In the genomic region with DNA sequence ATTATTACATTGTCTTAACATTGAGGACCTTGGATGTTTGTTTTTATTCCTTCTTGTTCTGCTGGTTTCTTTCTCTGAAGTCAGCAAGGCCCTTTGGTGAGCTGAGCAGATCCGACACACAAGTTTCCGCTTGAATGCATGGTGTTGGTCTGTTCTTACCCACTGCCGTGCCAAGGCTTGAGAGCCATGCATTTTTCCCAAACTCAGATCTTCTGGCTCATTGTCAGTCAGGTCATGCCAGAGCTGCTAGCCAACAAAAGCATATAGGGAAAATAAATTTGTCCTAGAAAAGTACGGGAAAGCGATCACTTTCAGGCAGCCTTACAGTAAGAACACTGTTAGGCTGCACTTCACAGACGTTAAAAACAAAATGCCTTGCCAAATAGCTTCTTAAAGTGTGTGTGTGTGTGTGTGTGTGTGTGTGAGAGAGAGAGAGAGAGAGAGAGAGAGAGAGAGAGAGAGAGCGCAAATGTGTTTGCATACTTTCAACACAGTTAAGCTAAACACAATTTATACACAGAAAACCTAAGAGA, we compare ENCODE assay signal across 21 mouse cellular contexts.
A peak's percentile ranks its signal among the peaks of the same experiment; 100 is the strongest.
DNase-seq lines count a peak whose midpoint lies in the region; ATAC-seq and TF ChIP-seq lines count a peak whose summit lies in the region.
"Had no signal": no experiment of that assay in that cellular context is flagged by ENCODE, and none has a peak within 500 bp of the region (broad histone marks: within the 10 kb centered on the region; RNA-seq: fewer than 3 reads in every experiment).

No protein-coding gene starts in this region.

- no peak for TF ChIP-seq CTCF in hindbrain, postnatal 0 days (IDR thresholded peaks at IDR 0.05; ENCODE audit: low read depth)
- no peak for TF ChIP-seq CTCF in forebrain, postnatal 0 days (IDR thresholded peaks at IDR 0.05; ENCODE audit: low read depth)
- no peak for TF ChIP-seq CTCF in left cerebral cortex, adult 2 months (IDR thresholded peaks at IDR 0.05)

- intact Hi-C loops in left cerebral cortex, adult 2 months (cut with DNase I): no loop called here

- H3K9ac ChIP-seq in hindbrain, postnatal 0 days (replicated peaks; ENCODE audit: low read length): no peak overlapping the region
- no peak overlapping the region for H3K9ac ChIP-seq in hindbrain, embryonic 11.5 days (ENCODE audit: low read depth, low read length)
- no peak overlapping the region for H3K9ac ChIP-seq in embryonic facial prominence, embryonic 14.5 days (ENCODE audit: low read depth, low read length)
- H3K9ac ChIP-seq in forebrain, postnatal 0 days: no peak overlapping the region
- H3K9ac ChIP-seq: lung, embryonic 14.5 days; stomach, embryonic 15.5 days had no signal

- ATAC-seq in hindbrain, postnatal 0 days: peak; percentile 91
- no peak for ATAC-seq in hindbrain, embryonic 11.5 days (ENCODE audit: low FRiP score)
- ATAC-seq in embryonic facial prominence, embryonic 14.5 days (ENCODE audit: low read depth): peak; percentile 75
- ATAC-seq in forebrain, postnatal 0 days: peak; percentile 69

- peak overlapping the region; percentile 54 for H3K27ac ChIP-seq in hindbrain, postnatal 0 days
- H3K27ac ChIP-seq in hindbrain, embryonic 11.5 days (ENCODE audit: low read depth, low read length): no peak overlapping the region
- H3K27ac ChIP-seq in embryonic facial prominence, embryonic 14.5 days (replicated peaks; ENCODE audit: low read depth, low read length): no peak overlapping the region
- H3K27ac ChIP-seq in forebrain, postnatal 0 days (ENCODE audit: low read depth, low read length): no peak overlapping the region
- H3K27ac ChIP-seq in left cerebral cortex, adult 2 months: no peak overlapping the region
- H3K27ac ChIP-seq: heart, adult 2 months; macrophage; stomach, embryonic 15.5 days had no signal

- 39% methylated on average over 7 of the region's 7 CpGs for WGBS in hindbrain, postnatal 0 days
- 77% methylated on average over 7 of the region's 7 CpGs for WGBS in hindbrain, embryonic 11.5 days
- WGBS in embryonic facial prominence, embryonic 14.5 days: 55% methylated on average over 7 of the region's 7 CpGs
- WGBS in forebrain, postnatal 0 days: 24% methylated on average over 7 of the region's 7 CpGs

- H3K36me3 ChIP-seq in hindbrain, postnatal 0 days (ENCODE audit: insufficient read depth, low read length): no peaks in the 10 kb centered on the region
- no peaks in the 10 kb centered on the region for H3K36me3 ChIP-seq in hindbrain, embryonic 11.5 days (ENCODE audit: control insufficient read depth, insufficient read depth, low read length)
- no peaks in the 10 kb centered on the region for H3K36me3 ChIP-seq in embryonic facial prominence, embryonic 14.5 days (ENCODE audit: control insufficient read depth, insufficient read depth, low read length)
- H3K36me3 ChIP-seq in forebrain, postnatal 0 days (ENCODE audit: insufficient read depth): no peaks in the 10 kb centered on the region
- H3K36me3 ChIP-seq: stomach, embryonic 15.5 days had no signal

- H3K27me3 ChIP-seq in hindbrain, postnatal 0 days (ENCODE audit: insufficient read depth, low read length): no peaks in the 10 kb centered on the region
- H3K27me3 ChIP-seq in hindbrain, embryonic 11.5 days (ENCODE audit: control insufficient read depth, insufficient read depth, low read length): no peaks in the 10 kb centered on the region
- no peaks in the 10 kb centered on the region for H3K27me3 ChIP-seq in embryonic facial prominence, embryonic 14.5 days (replicated peaks; ENCODE audit: control insufficient read depth, insufficient read depth, low read length)
- H3K27me3 ChIP-seq in forebrain, postnatal 0 days (ENCODE audit: insufficient read depth, low read length): no peaks in the 10 kb centered on the region
- H3K27me3 ChIP-seq: stomach, embryonic 15.5 days had no signal

- H3K4me1 ChIP-seq in hindbrain, postnatal 0 days (ENCODE audit: insufficient read depth, low read length): 0 out of 2 replicates have a peak, but pooled peaks cover 3% of the 10 kb centered on the region
- no peaks in the 10 kb centered on the region for H3K4me1 ChIP-seq in hindbrain, embryonic 11.5 days (replicated peaks; ENCODE audit: control insufficient read depth, insufficient read depth, low read length)
- no peaks in the 10 kb centered on the region for H3K4me1 ChIP-seq in embryonic facial prominence, embryonic 14.5 days (ENCODE audit: control insufficient read depth, insufficient read depth, low read length)
- no peaks in the 10 kb centered on the region for H3K4me1 ChIP-seq in forebrain, postnatal 0 days (ENCODE audit: insufficient read depth)
- H3K4me1 ChIP-seq: stomach, embryonic 15.5 days had no signal

- peak overlapping the region; percentile 36; the same call in 1 of the 2 replicates for H3K4me2 ChIP-seq in hindbrain, postnatal 0 days (ENCODE audit: low read depth, low read length)
- no peak overlapping the region for H3K4me2 ChIP-seq in hindbrain, embryonic 11.5 days (replicated peaks; ENCODE audit: low read depth, low read length)
- H3K4me2 ChIP-seq in embryonic facial prominence, embryonic 14.5 days (ENCODE audit: low read depth, low read length): no peak overlapping the region
- H3K4me2 ChIP-seq in forebrain, postnatal 0 days (ENCODE audit: low read depth): no peak overlapping the region; the same call in 1 of the 2 replicates
- H3K4me2 ChIP-seq: liver, embryonic 11.5 days; lung, embryonic 14.5 days; midbrain, embryonic 11.5 days; stomach, embryonic 15.5 days had no signal

- DNase-seq in embryo, embryonic 11 days: peak; percentile 3
- DNase-seq in embryo, embryonic 9.5 days (ENCODE audit: extremely low spot score): no peak
- peak; percentile 72 for DNase-seq in hindbrain, postnatal 0 days (ENCODE audit: low spot score)
- no peak for DNase-seq in hindbrain, embryonic 11.5 days (ENCODE audit: low spot score)
- DNase-seq in embryonic facial prominence, embryonic 14.5 days (ENCODE audit: low spot score): peak; percentile 83
- DNase-seq in forebrain, postnatal 0 days: peak; percentile 38
- DNase-seq in kidney, postnatal 14 days: no peak
- no peak for DNase-seq in left cerebral cortex, adult 2 months (ENCODE audit: extremely low spot score in 1 of 2, low spot score in 2 of 2)
- DNase-seq: adrenal gland, adult 8-10 months; cerebellum, adult 11-12 months; heart, adult 2 months; kidney, adult 2 months; kidney, postnatal 25 days; layer of hippocampus, adult 9-11 months; lung, embryonic 14.5 days; right cerebral cortex, postnatal 14 days; thymus, adult 2 months had no signal

- no peak overlapping the region for H3K4me3 ChIP-seq in hindbrain, postnatal 0 days (ENCODE audit: low read length)
- H3K4me3 ChIP-seq in hindbrain, embryonic 11.5 days (ENCODE audit: low read depth, low read length): no peak overlapping the region
- H3K4me3 ChIP-seq in embryonic facial prominence, embryonic 14.5 days (ENCODE audit: low read depth, low read length): no peak overlapping the region
- no peak overlapping the region for H3K4me3 ChIP-seq in forebrain, postnatal 0 days (ENCODE audit: low read depth, low read length)
- H3K4me3 ChIP-seq in left cerebral cortex, adult 2 months: no peak overlapping the region
- H3K4me3 ChIP-seq: heart, adult 2 months; stomach, embryonic 15.5 days had no signal

- no peaks in the 10 kb centered on the region for H3K9me3 ChIP-seq in hindbrain, postnatal 0 days (ENCODE audit: low read length)
- H3K9me3 ChIP-seq in hindbrain, embryonic 11.5 days (ENCODE audit: control insufficient read depth, low read length): no peaks in the 10 kb centered on the region
- H3K9me3 ChIP-seq in embryonic facial prominence, embryonic 14.5 days (ENCODE audit: control insufficient read depth, low read length): no peaks in the 10 kb centered on the region
- H3K9me3 ChIP-seq in forebrain, postnatal 0 days (ENCODE audit: low read length): no peaks in the 10 kb centered on the region
- H3K9me3 ChIP-seq: stomach, embryonic 15.5 days had no signal

Comparison
In these comparisons a context has a peak if more than half of its experiments do, and no peak if none do; other contexts are left out.
1. DNase-seq: peak in embryo, embryonic 11 days (single experiment), hindbrain, postnatal 0 days (single experiment), embryonic facial prominence, embryonic 14.5 days (single experiment) and forebrain, postnatal 0 days (single experiment); none in embryo, embryonic 9.5 days (single experiment), hindbrain, embryonic 11.5 days (single experiment), kidney, postnatal 14 days (single experiment) and left cerebral cortex, adult 2 months (0 of 2).